Mouse (Mus musculus) Patski (cell line): ENCODE data around the gene Fdxr. TPM values are rescaled to one million over a fixed set of nuclear protein-coding genes. Genes with fewer than 3 reads are reported as not detected.

ENCODE experiments used
- ATAC-seq: fragments of 100-300 bp; one replicate; pipeline ENCODE4 v1.8.0; 2021
- CTCF ChIA-PET: fragments of 350-600 bp; sonication (Branson Sonifier 250); formaldehyde crosslinking; loops from one replicate; lab custom pipeline; 2022; ENCODE audit warnings: inconsistent platforms; lab: Charles Lee
- POLR2A ChIA-PET: fragments of 350-600 bp; sonication (Branson Sonifier 250); formaldehyde crosslinking; loops from one replicate; lab custom pipeline; 2022; ENCODE audit warnings: antibody characterized with exemption, inconsistent platforms; lab: Charles Lee
- DNase-seq: peaks from one replicate; pipeline ENCODE4 v3.0.0-alpha.2; 2011; ENCODE audit warnings: low read depth, low spot score
- H3K27me3 ChIP-seq: fragments of 371-371 bp; one replicate; pipeline ENCODE4 v1.5.1; 2021
- CTCF ChIP-seq: fragments of 100-300 bp; IDR thresholded peaks from one replicate; pipeline ENCODE4 v1.5.1; 2021
- in situ Hi-C: fragments of 300-500 bp; cut with MboI; formaldehyde crosslinking; loops from 3 replicates; pipeline ENCODE4 v1.11.1; 2018; ENCODE audit warnings: low pct_unique_long_range_greater_than_20kb, mixed read lengths
- polyA plus RNA-seq: library from polyadenylated mRNA; unstranded; gene quantifications from one replicate; pipeline ENCODE4 v1.2.3, GENCODE M21; 2021

Fdxr gene
- polyA plus RNA-seq: 7.1 TPM

- no peak for TF ChIP-seq CTCF
- ChIA-PET CTCF (interaction anchor here (0.9 to 4.2 kb wide), 6 partner anchors 14 to 116 kb away, joined by 3 to 23 read pairs (median 6); no protein-coding TSS in a partner anchor), POLR2A (interaction anchor here (0.6 to 1.4 kb wide), 5 partner anchors 9 to 91 kb away, joined by 3 to 4 read pairs (median 4); no protein-coding TSS in a partner anchor)
- DNase-seq (peak; percentile 100), ATAC-seq (peak; percentile 88)
- in situ Hi-C loops: no loop called here
- H3K27me3 ChIP-seq: no peaks in the 10 kb centered on the region
These were observed at the start of gene Fdxr for GRCm38 (mm10) chr11:115276780-115277603. TSS of gene Fdxr (minus strand) at chr11:115277050.

GRCm38 (mm10) chr11:115323354-115323753 lies 46.5 kb upstream of the Fdxr start:
- TF ChIP-seq CTCF: no peak
- CTCF ChIA-PET: interaction anchor here (0.6 kb wide), 1 partner anchor 9 kb away, joined by 3 read pairs; no protein-coding TSS in a partner anchor
- in situ Hi-C loops: loop anchor here (5.0 kb wide), 1 partner anchor 34 kb away; no protein-coding TSS in a partner anchor
- POLR2A ChIA-PET: no interaction called here
- peaks cover 42% of the 10 kb centered on the region for H3K27me3 ChIP-seq
- ATAC-seq: no peak
- DNase-seq: no peak

GRCm38 (mm10) chr11:115321906-115322693 lies 45.2 kb upstream of the Fdxr start, which contains the start of gene Ush1g:
TSS of gene Ush1g (minus strand) at chr11:115322041.
- ChIA-PET CTCF (interaction anchor here (0.9 to 1.9 kb wide), 4 partner anchors 30 to 90 kb away, joined by 3 to 11 read pairs (median 4); partner anchors contain the start of gene Hid1), POLR2A (no interaction called here)
- in situ Hi-C loops: loop anchor here (5.0 kb wide), 1 partner anchor 35 kb away; no protein-coding TSS in a partner anchor
- no peak for TF ChIP-seq CTCF
- ATAC-seq (peak; percentile 34), DNase-seq (no peak)
- peaks cover 55% of the 10 kb centered on the region for H3K27me3 ChIP-seq

- H3K27me3 ChIP-seq: peaks cover 64% of the 10 kb centered on the region
- no peak for ATAC-seq
- no peak for TF ChIP-seq CTCF
- in situ Hi-C loops: loop anchor here (5.0 kb wide), 1 partner anchor 37 kb away; no protein-coding TSS in a partner anchor
- no peak for DNase-seq
- ChIA-PET CTCF (no interaction called here), POLR2A (interaction anchor here (0.6 kb wide), 1 partner anchor 59 kb away, joined by 3 read pairs; no protein-coding TSS in a partner anchor)
These were observed 43.0 kb upstream of the Fdxr start for GRCm38 (mm10) chr11:115319704-115320383.

GRCm38 (mm10) chr11:115318245-115319027 lies 41.6 kb upstream of the Fdxr start:
- POLR2A ChIA-PET: no interaction called here
- peaks cover 72% of the 10 kb centered on the region for H3K27me3 ChIP-seq
- CTCF ChIA-PET: no interaction called here
- DNase-seq (no peak), ATAC-seq (no peak)
- in situ Hi-C loops: no loop called here
- TF ChIP-seq CTCF: no peak

- in situ Hi-C loops: no loop called here
- DNase-seq (no peak), ATAC-seq (no peak)
- no peak for TF ChIP-seq CTCF
- H3K27me3 ChIP-seq: peaks cover 72% of the 10 kb centered on the region
- CTCF ChIA-PET: no interaction called here
- POLR2A ChIA-PET: no interaction called here
These were observed 40.4 kb upstream of the Fdxr start for GRCm38 (mm10) chr11:115317204-115317603.

- no peak for DNase-seq
- CTCF ChIA-PET: no interaction called here
- no peak for TF ChIP-seq CTCF
- no peak for ATAC-seq
- POLR2A ChIA-PET: interaction anchor here (0.7 kb wide), 1 partner anchor 745 kb away, joined by 3 read pairs; no protein-coding TSS in a partner anchor
- in situ Hi-C loops: no loop called here
- peaks cover 60% of the 10 kb centered on the region for H3K27me3 ChIP-seq
These were observed 37.4 kb upstream of the Fdxr start for GRCm38 (mm10) chr11:115314249-115314648.

- CTCF ChIA-PET: interaction anchor here (1.3 kb wide), 1 partner anchor 25 kb away, joined by 4 read pairs; the partner anchor contains the start of gene Otop3
- ATAC-seq: no peak
- POLR2A ChIA-PET: no interaction called here
- DNase-seq: no peak
- no peak for TF ChIP-seq CTCF
- in situ Hi-C loops: no loop called here
- H3K27me3 ChIP-seq: peaks cover 15% of the 10 kb centered on the region
These were observed 31.9 kb upstream of the Fdxr start for GRCm38 (mm10) chr11:115308781-115309180.

GRCm38 (mm10) chr11:115306863-115307262 lies 30.0 kb upstream of the Fdxr start, which contains the start of gene Otop2:
TSS of gene Otop2 (plus strand) at chr11:115307163.
- POLR2A ChIA-PET: no interaction called here
- no peak for TF ChIP-seq CTCF
- no peaks in the 10 kb centered on the region for H3K27me3 ChIP-seq

More at GRCm38 (mm10) chr11:115306863-115307262, 30.0 kb upstream of the Fdxr start, which contains the start of gene Otop2:
- DNase-seq (no peak), ATAC-seq (no peak)
- CTCF ChIA-PET: no interaction called here
- in situ Hi-C loops: no loop called here
